In the genomic region with DNA sequence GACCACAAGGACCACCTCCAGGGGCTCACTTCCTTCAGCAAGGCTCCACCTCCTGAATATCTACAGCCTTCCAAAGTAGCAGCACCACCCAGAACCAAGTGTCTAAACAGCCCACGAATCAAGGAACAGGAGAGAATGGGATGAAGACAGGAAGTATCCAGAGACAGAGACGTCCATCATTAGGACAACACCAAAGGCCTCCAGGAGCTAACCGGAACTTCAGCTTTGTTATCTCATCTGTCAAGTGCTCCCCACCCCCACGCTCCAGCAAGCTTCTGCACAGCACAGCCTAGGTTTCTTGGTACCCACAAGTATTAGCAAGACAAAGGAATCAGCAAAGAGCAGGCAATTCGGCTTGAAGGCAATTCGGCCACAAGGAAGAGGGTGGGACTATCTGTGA, we compare ENCODE assay signal across 28 mouse cellular contexts. TPM values are rescaled to one million over a fixed set of nuclear protein-coding genes. Genes with fewer than 3 reads are reported as not detected.
DNase-seq lines count a peak whose midpoint lies in the region; ATAC-seq and TF ChIP-seq lines count a peak whose summit lies in the region.
"Had no signal": no experiment of that assay in that cellular context is flagged by ENCODE, and none has a peak within 500 bp of the region (broad histone marks: within the 10 kb centered on the region; RNA-seq: fewer than 3 reads in every experiment).

No protein-coding gene starts in this region.

- TF ChIP-seq EP300 in ES-Bruce4 (IDR thresholded peaks at IDR 0.05; ENCODE audit: insufficient read depth, low read depth, low read length) (peak; percentile 93), MEL (IDR thresholded peaks at IDR 0.05; ENCODE audit: low read depth in 1 of 2, low read length in 2 of 2) (0 out of 4 replicates have a peak, but pooled peaks of 1 of the 2 experiments have one; percentile 7)

- no peak for TF ChIP-seq POLR2A in ES-Bruce4 (IDR thresholded peaks at IDR 0.05; ENCODE audit: insufficient read depth, low read length)
- TF ChIP-seq POLR2A in MEL (IDR thresholded peaks at IDR 0.05; ENCODE audit: control insufficient read depth in 1 of 2, insufficient read depth in 1 of 2, low read depth in 1 of 2, low read length in 2 of 2, poor library complexity in 1 of 2), result no peak

- no peak for TF ChIP-seq CTCF in ES-Bruce4 (IDR thresholded peaks at IDR 0.05; ENCODE audit: low read depth, low read length)
- TF ChIP-seq CTCF in MEL (IDR thresholded peaks at IDR 0.05 in 2 of 3, conservative IDR thresholded peaks at IDR 0.05 in 1 of 3; ENCODE audit: control insufficient read depth in 1 of 3, insufficient read depth in 1 of 3, low read depth in 2 of 3, low read length in 3 of 3, poor library complexity in 1 of 3, severe bottlenecking in 1 of 3), result no peak

- H3K27ac ChIP-seq in lung, embryonic 15.5 days, result peak overlapping the region; percentile 49
- H3K27ac ChIP-seq in ES-Bruce4 (ENCODE audit: insufficient read depth, low read length) (peak overlapping the region; percentile 75), MEL (ENCODE audit: control insufficient read depth, low read depth, low read length) (no peak overlapping the region)
- H3K27ac ChIP-seq: forebrain, embryonic 13.5 days; heart, embryonic 13.5 days; kidney, embryonic 15.5 days; limb, embryonic 13.5 days; liver, embryonic 14.5 days; macrophage; midbrain, embryonic 10.5 days; neural tube, embryonic 12.5 days had no signal

- no peak for DNase-seq in lung, postnatal 25 days (ENCODE audit: low spot score)
- no peak for DNase-seq in MEL (ENCODE audit: low read depth, low spot score)
- peak; percentile 37 for DNase-seq in lung, postnatal 14 days
- no peak for DNase-seq in retina, embryonic 14.5 days (ENCODE audit: low spot score)
- no peak for DNase-seq in right cerebral cortex, adult 18-20 months
- DNase-seq: adrenal gland, adult 8-10 months; cerebellum, adult 11 months; cerebellum, adult 9-10 months; cerebellum, postnatal 36 days; gastrocnemius, postnatal 10 days; heart, postnatal 10 days; kidney, adult 18-20 months; kidney, postnatal 25 days; thymus, postnatal 4 days had no signal

- H3K4me2 ChIP-seq in lung, embryonic 15.5 days, result no peak overlapping the region
- H3K4me2 ChIP-seq: forebrain, embryonic 13.5 days; heart, embryonic 13.5 days; kidney, embryonic 15.5 days; limb, embryonic 13.5 days; neural tube, embryonic 12.5 days had no signal

- H3K9ac ChIP-seq in lung, embryonic 15.5 days, result no peak overlapping the region
- H3K9ac ChIP-seq in ES-Bruce4 (ENCODE audit: low read depth, poor library complexity, severe bottlenecking) (no peak overlapping the region), MEL (ENCODE audit: control insufficient read depth, low read depth, low read length, poor library complexity, severe bottlenecking) (no peak overlapping the region)
- H3K9ac ChIP-seq: forebrain, embryonic 13.5 days; heart, embryonic 13.5 days; kidney, embryonic 15.5 days; limb, embryonic 13.5 days; liver, embryonic 14.5 days; neural tube, embryonic 12.5 days had no signal

- ATAC-seq in lung, embryonic 15.5 days (ENCODE audit: borderline replicate concordance, extremely low read depth, low FRiP score, low TSS enrichment), result no peak
- ATAC-seq: CD4-positive, CD25-positive, alpha-beta regulatory T cell, adult 4 months; forebrain, embryonic 13.5 days; hindbrain, embryonic 16.5 days had no signal

- 26% methylated on average over 6 of the region's 6 CpGs for WGBS in lung, embryonic 15.5 days

- H3K4me1 ChIP-seq in lung, embryonic 15.5 days, result peaks cover 14% of the 10 kb centered on the region
- H3K4me1 ChIP-seq in ES-Bruce4 (ENCODE audit: control insufficient read depth, insufficient read depth, low read length), result peaks cover 15% of the 10 kb centered on the region
- H3K4me1 ChIP-seq in MEL (ENCODE audit: control insufficient read depth in 1 of 2, insufficient read depth in 2 of 2, low read length in 2 of 2), result peaks cover 2 to 8% of the 10 kb centered on the region in 2 experiments; a peak in 2 of 4 replicates
- H3K4me1 ChIP-seq: forebrain, embryonic 13.5 days; limb, embryonic 13.5 days had no signal

- no peaks in the 10 kb centered on the region for H3K9me3 ChIP-seq in lung, embryonic 15.5 days
- H3K9me3 ChIP-seq in ES-Bruce4 (replicated peaks; ENCODE audit: control insufficient read depth, insufficient read depth, low read length, poor library complexity, severe bottlenecking) (no peaks in the 10 kb centered on the region), MEL (replicated peaks; ENCODE audit: insufficient read depth, low read length) (no peaks in the 10 kb centered on the region)
- H3K9me3 ChIP-seq: heart, embryonic 13.5 days; kidney, embryonic 15.5 days; midbrain, embryonic 10.5 days had no signal

- H3K36me3 ChIP-seq in lung, embryonic 15.5 days, result no peaks in the 10 kb centered on the region
- no peaks in the 10 kb centered on the region for H3K36me3 ChIP-seq in ES-Bruce4 (ENCODE audit: control insufficient read depth, insufficient read depth, low read length, poor library complexity, severe bottlenecking)
- peaks cover 0 to 8% of the 10 kb centered on the region in 2 experiments; a peak in 3 of 4 replicates for H3K36me3 ChIP-seq in MEL (ENCODE audit: control insufficient read depth in 1 of 2, insufficient read depth in 2 of 2, low read length in 2 of 2)
- H3K36me3 ChIP-seq: heart, embryonic 13.5 days; kidney, embryonic 15.5 days; limb, embryonic 13.5 days; midbrain, embryonic 10.5 days; neural tube, embryonic 12.5 days had no signal

- no peak for TF ChIP-seq RAD21 in MEL (IDR thresholded peaks at IDR 0.05; ENCODE audit: low read depth, low read length)

- H3K4me3 ChIP-seq in lung, embryonic 15.5 days, result no peak overlapping the region
- H3K4me3 ChIP-seq in ES-Bruce4 (ENCODE audit: low read depth, low read length), result no peak overlapping the region
- no peak overlapping the region for H3K4me3 ChIP-seq in MEL (ENCODE audit: control insufficient read depth in 1 of 2, insufficient read depth in 1 of 2, low read depth in 2 of 2, low read length in 2 of 2)
- H3K4me3 ChIP-seq: forebrain, embryonic 13.5 days; heart, embryonic 13.5 days; kidney, embryonic 15.5 days; limb, embryonic 13.5 days; midbrain, embryonic 10.5 days; myocyte; neural tube, embryonic 12.5 days had no signal

- H3K79me2 ChIP-seq in MEL (ENCODE audit: control insufficient read depth, insufficient read depth, low read length, poor library complexity), result no peaks in the 10 kb centered on the region

- H3K27me3 ChIP-seq in lung, embryonic 15.5 days, result no peaks in the 10 kb centered on the region
- H3K27me3 ChIP-seq in ES-Bruce4 (ENCODE audit: control insufficient read depth, insufficient read depth, low read length, poor library complexity, severe bottlenecking) (no peaks in the 10 kb centered on the region), MEL (ENCODE audit: control insufficient read depth in 1 of 2, insufficient read depth in 2 of 2, low read length in 2 of 2) (no peaks in the 10 kb centered on the region)
- H3K27me3 ChIP-seq: heart, embryonic 13.5 days; neural tube, embryonic 12.5 days had no signal

TF ChIP-seq in MEL, 35 proteins besides CTCF, POLR2A, EP300 and RAD21:
- TF ChIP-seq GATA1 (IDR thresholded peaks at IDR 0.05; ENCODE audit: low read depth, low read length) (peak; percentile 41; the same call in 1 of the 2 replicates), ELF1 (IDR thresholded peaks at IDR 0.05; ENCODE audit: low read depth, low read length) (no peak), MAFK (IDR thresholded peaks at IDR 0.05; ENCODE audit: borderline replicate concordance, low read depth, low read length) (no peak)

RNA-seq across cellular contexts. Expression of a gene that starts 23.0 kb away (rescaled TPM):
- polyA plus RNA-seq in lung, embryonic 15.5 days (2015; fragmentation: Nextera tagmentation; extraction: Ambion mirVana), result 6.8 and 8.4 TPM in 2 replicates
- polyA plus RNA-seq in ES-Bruce4 (2011; ENCODE audit: insufficient read depth, insufficient read length, low read depth, missing spikeins), result 1.9 and 2.2 TPM in 2 replicates
- 0.04 TPM in 1 of 2 replicates, not detected in the other for total RNA-seq in MEL (2012; rRNA removed)
- under 1 TPM in 1 of 2 experiments, not detected in 1; 0.04 TPM for polyA plus RNA-seq in MEL (2012; ENCODE audit: insufficient read depth in 1 of 2, insufficient read length in 2 of 2, low read depth in 1 of 2, low replicate concordance in 2 of 2, missing spikeins in 1 of 2)
- total RNA-seq: hematopoietic stem cell, adult 5-6 weeks had no signal
- polyA plus RNA-seq: limb, embryonic 13.5 days; macrophage; midbrain, embryonic 10.5 days had no signal
